Mouse (Mus musculus) cerebellum, adult 2 months (tissue): ENCODE measurements around the gene Prps1l1. TPM values are rescaled to one million over a fixed set of nuclear protein-coding genes. Genes with fewer than 3 reads are reported as not detected.

Experiments used
- DNase-seq, 2 experiments: peaks; one replicate each; pipeline ENCODE4 v3.0.0; 2021
- H3K27ac ChIP-seq: fragments of 200-500 bp; 2 replicates; pipeline ENCODE4 v1.5.1; 2012; ENCODE audit warnings: low read length, control low read depth, inconsistent platforms; ENCODE audit not compliant: insufficient read depth
- H3K27me3 ChIP-seq: fragments of 200-500 bp; 2 replicates; pipeline ENCODE4 v1.6.1; 2012; ENCODE audit warnings: inconsistent platforms, mild to moderate bottlenecking, low read length, moderate library complexity; ENCODE audit not compliant: control insufficient read depth, insufficient read depth
- H3K4me1 ChIP-seq: fragments of 200-500 bp; 2 replicates; pipeline ENCODE4 v1.6.1; 2011; ENCODE audit warnings: low read length; ENCODE audit not compliant: control insufficient read depth, insufficient read depth
- H3K4me3 ChIP-seq: fragments of 200-500 bp; replicated peaks from 2 replicates; pipeline ENCODE3; 2011; ENCODE audit warnings: mild to moderate bottlenecking, low read depth, low read length, control low read depth; ENCODE audit not compliant: insufficient read depth
- CTCF ChIP-seq: fragments of 200-500 bp; IDR thresholded peaks from 2 replicates; pipeline ENCODE4 v1.5.1; 2011; ENCODE audit warnings: low read depth, mild to moderate bottlenecking, control low read depth, low read length, moderate library complexity, borderline replicate concordance; ENCODE audit not compliant: insufficient read depth
- POLR2A ChIP-seq: fragments of 200-500 bp; IDR thresholded peaks from 2 replicates; pipeline ENCODE4 v1.6.1; 2011; ENCODE audit warnings: low read length, control low read depth, borderline replicate concordance; ENCODE audit not compliant: insufficient read depth
- WGBS: fragments of 180-500 bp; shearing (Covaris S2); methylation state at CpG from one replicate; pipeline ENCODE4 v1.1.7; 2018; 5-methylcytosine and 5-hydroxymethylcytosine counted together
- polyA plus RNA-seq: library from polyadenylated mRNA; depleted of rRNA; stranded (reverse); fragments of >200 nt; gene quantifications from 2 replicates; pipeline ENCODE4 v1.2.3, GENCODE M21; 2012; rRNA removed

Gene Prps1l1
- polyA plus RNA-seq, 1 experiment: not detected

GRCm38 (mm10) chr12:35016056-35016455, 31.5 kb downstream of the Prps1l1 start:
- TF ChIP-seq CTCF (peak; percentile 9; the same call in 1 of the 2 replicates), POLR2A (no peak)
- Histone ChIP-seq H3K4me3 (no peak overlapping the region), H3K27ac (no peak overlapping the region), H3K4me1 (no peaks in the 10 kb centered on the region), H3K27me3 (no peaks in the 10 kb centered on the region)
- 56% methylated on average over 3 of the region's 3 CpGs for WGBS
- no peak for DNase-seq

GRCm38 (mm10) chr12:35016481-35017250, 32.1 kb downstream of the Prps1l1 start:
- no peak for DNase-seq
- Histone ChIP-seq H3K27ac (no peak overlapping the region), H3K4me3 (no peak overlapping the region), H3K4me1 (no peaks in the 10 kb centered on the region), H3K27me3 (no peaks in the 10 kb centered on the region)
- WGBS: 94% methylated on average over 9 of the region's 9 CpGs
- no peak for TF ChIP-seq POLR2A
- TF ChIP-seq CTCF: no peak

GRCm38 (mm10) chr12:35018679-35019237, 34.2 kb downstream of the Prps1l1 start:
- 79% methylated on average over 9 of the region's 9 CpGs for WGBS
- H3K27me3 ChIP-seq: no peaks in the 10 kb centered on the region
- no peaks in the 10 kb centered on the region for H3K4me1 ChIP-seq
- TF ChIP-seq CTCF: no peak
- TF ChIP-seq POLR2A: no peak
- no peak for DNase-seq
- no peak overlapping the region for H3K27ac ChIP-seq
- no peak overlapping the region for H3K4me3 ChIP-seq

- Histone ChIP-seq H3K27ac (no peak overlapping the region), H3K4me1 (no peaks in the 10 kb centered on the region), H3K4me3 (no peak overlapping the region), H3K27me3 (no peaks in the 10 kb centered on the region)
- DNase-seq: no peak
- TF ChIP-seq CTCF (no peak), POLR2A (no peak)
- WGBS: 90% methylated on average over 9 of the region's 9 CpGs
Observed at GRCm38 (mm10) chr12:35021285-35021684, 36.7 kb downstream of the Prps1l1 start.

DNA sequence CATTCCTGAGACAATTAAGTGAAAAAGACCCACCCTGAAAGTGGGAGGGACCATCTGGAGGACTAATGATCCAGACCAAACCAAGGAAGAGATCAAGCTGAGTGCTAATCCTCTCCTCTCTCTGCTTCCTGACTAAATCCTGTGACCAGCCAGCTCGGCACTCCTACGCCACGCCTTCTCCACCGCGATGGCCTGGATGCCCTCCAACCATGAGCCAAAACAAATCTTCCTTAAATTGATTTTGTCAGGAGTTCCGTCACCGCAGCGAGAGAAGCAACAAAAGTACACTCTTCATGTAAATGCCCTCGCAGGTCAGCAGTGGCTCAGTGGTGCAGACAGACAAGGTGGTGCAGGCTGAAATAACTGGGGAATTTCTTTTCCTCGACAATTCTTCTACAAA, 37.5 kb downstream of the Prps1l1 start:
- DNase-seq: no peak
- WGBS: 25% methylated on average over 10 of the region's 10 CpGs
- Histone ChIP-seq H3K27ac (no peak overlapping the region), H3K27me3 (no peaks in the 10 kb centered on the region), H3K4me1 (no peaks in the 10 kb centered on the region), H3K4me3 (no peak overlapping the region)
- no peak for TF ChIP-seq CTCF
- no peak for TF ChIP-seq POLR2A

- WGBS: 66% methylated on average over 4 of the region's 4 CpGs
- TF ChIP-seq CTCF (no peak), POLR2A (no peak)
- H3K4me3 ChIP-seq: no peak overlapping the region
- H3K27ac ChIP-seq: no peak overlapping the region
- DNase-seq: no peak
- H3K27me3 ChIP-seq: no peaks in the 10 kb centered on the region
- no peaks in the 10 kb centered on the region for H3K4me1 ChIP-seq
Observed at GRCm38 (mm10) chr12:35025916-35026432, 41.4 kb downstream of the Prps1l1 start.

GRCm38 (mm10) chr12:35027533-35027932, 43.0 kb downstream of the Prps1l1 start:
- Histone ChIP-seq H3K4me3 (no peak overlapping the region), H3K27me3 (no peaks in the 10 kb centered on the region), H3K4me1 (no peaks in the 10 kb centered on the region), H3K27ac (no peak overlapping the region)
- TF ChIP-seq POLR2A (no peak), CTCF (no peak)
- DNase-seq: no peak
- WGBS: 27% methylated on average over 1 of the region's 1 CpGs

Other genes starting within 250 kb of the Prps1l1 start
- 9.3 and 10.3 TPM in 2 replicates for gene Hdac9, start 67.7 kb upstream of the Prps1l1 start, polyA plus RNA-seq
- gene Snx13, start 62.4 kb downstream of the Prps1l1 start, polyA plus RNA-seq: 26.8 and 27.8 TPM in 2 replicates